Mouse (Mus musculus): ENCODE data around the gene Snrnp70. TPM values are rescaled to one million over a fixed set of nuclear protein-coding genes. Genes with fewer than 3 reads are reported as not detected.

Snrnp70 gene
- polyA plus RNA-seq, 1 experiment, result 781 TPM

GRCm38 (mm10) chr7:45386077-45386476 is 9.5 kb downstream of the Snrnp70 start:
- 90% methylated on average over 3 of the region's 3 CpGs for WGBS
- Histone ChIP-seq H3K27ac (ENCODE audit: control insufficient read depth, insufficient read depth, low read depth, low read length, poor library complexity) (no peak overlapping the region), H3K4me1 (ENCODE audit: control insufficient read depth, insufficient read depth, low read length) (no peaks in the 10 kb centered on the region), H3K4me3 (replicated peaks; ENCODE audit: control insufficient read depth, low read depth, low read length) (no peak overlapping the region)
- TF ChIP-seq CTCF (IDR thresholded peaks at IDR 0.05; ENCODE audit: control insufficient read depth, insufficient read depth, low read length) (no peak), POLR2A (IDR thresholded peaks at IDR 0.05; ENCODE audit: borderline replicate concordance, control insufficient read depth, low read depth, low read length) (no peak)

- Histone ChIP-seq H3K27ac (ENCODE audit: control insufficient read depth, insufficient read depth, low read depth, low read length, poor library complexity) (no peak overlapping the region), H3K4me1 (ENCODE audit: control insufficient read depth, insufficient read depth, low read length) (no peaks in the 10 kb centered on the region), H3K4me3 (replicated peaks; ENCODE audit: control insufficient read depth, low read depth, low read length) (no peak overlapping the region)
- TF ChIP-seq CTCF (IDR thresholded peaks at IDR 0.05; ENCODE audit: control insufficient read depth, insufficient read depth, low read length), result no peak
- TF ChIP-seq POLR2A (IDR thresholded peaks at IDR 0.05; ENCODE audit: borderline replicate concordance, control insufficient read depth, low read depth, low read length), result no peak
- WGBS, result 82% methylated on average over 1 of the region's 1 CpGs
Observed at GRCm38 (mm10) chr7:45376057-45376456, 19.5 kb downstream of the Snrnp70 start.

- H3K4me1 ChIP-seq (ENCODE audit: control insufficient read depth, insufficient read depth, low read length), result no peaks in the 10 kb centered on the region; the same call in 1 of the 2 replicates
- 79% methylated on average over 8 of the region's 8 CpGs for WGBS
- H3K27ac ChIP-seq (ENCODE audit: control insufficient read depth, insufficient read depth, low read depth, low read length, poor library complexity), result no peak overlapping the region
- TF ChIP-seq POLR2A (IDR thresholded peaks at IDR 0.05; ENCODE audit: borderline replicate concordance, control insufficient read depth, low read depth, low read length) (no peak), CTCF (IDR thresholded peaks at IDR 0.05; ENCODE audit: control insufficient read depth, insufficient read depth, low read length) (no peak)
- H3K4me3 ChIP-seq (replicated peaks; ENCODE audit: control insufficient read depth, low read depth, low read length), result no peak overlapping the region
Observed at GRCm38 (mm10) chr7:45374620-45375019, 20.9 kb downstream of the Snrnp70 start.

GRCm38 (mm10) chr7:45372371-45372770 is 23.2 kb downstream of the Snrnp70 start:
- Histone ChIP-seq H3K27ac (ENCODE audit: control insufficient read depth, insufficient read depth, low read depth, low read length, poor library complexity) (no peak overlapping the region), H3K4me1 (ENCODE audit: control insufficient read depth, insufficient read depth, low read length) (no peaks in the 10 kb centered on the region; the same call in 1 of the 2 replicates), H3K4me3 (replicated peaks; ENCODE audit: control insufficient read depth, low read depth, low read length) (no peak overlapping the region)
- WGBS, result 83% methylated on average over 5 of the region's 5 CpGs
- TF ChIP-seq POLR2A (IDR thresholded peaks at IDR 0.05; ENCODE audit: borderline replicate concordance, control insufficient read depth, low read depth, low read length) (no peak), CTCF (IDR thresholded peaks at IDR 0.05; ENCODE audit: control insufficient read depth, insufficient read depth, low read length) (no peak)

- TF ChIP-seq CTCF (IDR thresholded peaks at IDR 0.05; ENCODE audit: control insufficient read depth, insufficient read depth, low read length) (0 out of 2 replicates have a peak, but pooled peaks have one; percentile 7), POLR2A (IDR thresholded peaks at IDR 0.05; ENCODE audit: borderline replicate concordance, control insufficient read depth, low read depth, low read length) (no peak)
- Histone ChIP-seq H3K27ac (ENCODE audit: control insufficient read depth, insufficient read depth, low read depth, low read length, poor library complexity) (no peak within 1 kb of the TSS), H3K4me3 (replicated peaks; ENCODE audit: control insufficient read depth, low read depth, low read length) (no peak within 1 kb of the TSS), H3K4me1 (ENCODE audit: control insufficient read depth, insufficient read depth, low read length) (no peaks in the 10 kb centered on the region; the same call in 1 of the 2 replicates)
- 12% methylated on average over 28 of the region's 28 CpGs for WGBS
Observed at GRCm38 (mm10) chr7:45370475-45371311, 24.8 kb downstream of the Snrnp70 start, which contains the start of gene Lin7b. TSS of gene Lin7b (minus strand) at chr7:45370583.

GRCm38 (mm10) chr7:45369836-45370474 is 25.6 kb downstream of the Snrnp70 start:
- TF ChIP-seq POLR2A (IDR thresholded peaks at IDR 0.05; ENCODE audit: borderline replicate concordance, control insufficient read depth, low read depth, low read length), result no peak
- no peak for TF ChIP-seq CTCF (IDR thresholded peaks at IDR 0.05; ENCODE audit: control insufficient read depth, insufficient read depth, low read length)
- no peaks in the 10 kb centered on the region; the same call in 1 of the 2 replicates for H3K4me1 ChIP-seq (ENCODE audit: control insufficient read depth, insufficient read depth, low read length)

GRCm38 (mm10) chr7:45369022-45369745 is 26.4 kb downstream of the Snrnp70 start:
- Histone ChIP-seq H3K4me1 (ENCODE audit: control insufficient read depth, insufficient read depth, low read length) (no peaks in the 10 kb centered on the region; the same call in 1 of the 2 replicates), H3K4me3 (replicated peaks; ENCODE audit: control insufficient read depth, low read depth, low read length) (no peak overlapping the region), H3K27ac (ENCODE audit: control insufficient read depth, insufficient read depth, low read depth, low read length, poor library complexity) (no peak overlapping the region)
- WGBS, result 70% methylated on average over 16 of the region's 16 CpGs
- TF ChIP-seq CTCF (IDR thresholded peaks at IDR 0.05; ENCODE audit: control insufficient read depth, insufficient read depth, low read length), result no peak
- TF ChIP-seq POLR2A (IDR thresholded peaks at IDR 0.05; ENCODE audit: borderline replicate concordance, control insufficient read depth, low read depth, low read length), result no peak

More at GRCm38 (mm10) chr7:45369836-45370474, 25.6 kb downstream of the Snrnp70 start:
- Histone ChIP-seq H3K27ac (ENCODE audit: control insufficient read depth, insufficient read depth, low read depth, low read length, poor library complexity) (no peak overlapping the region), H3K4me3 (replicated peaks; ENCODE audit: control insufficient read depth, low read depth, low read length) (no peak overlapping the region)
- 8% methylated on average over 52 of the region's 52 CpGs for WGBS
